Mouse (Mus musculus) liver, embryonic 13.5 days (tissue): ENCODE results near the gene Ankrd12. TPM values are rescaled to one million over a fixed set of nuclear protein-coding genes. Genes with fewer than 3 reads are reported as not detected.
A peak's percentile ranks its signal among the peaks of the same experiment; 100 is the strongest.
"Not testable (repeated sequence)": the region's sequence is repeated elsewhere in the genome, so short reads cannot be mapped to it uniquely, and the experiment has no call there.

Experiments used
- ATAC-seq: fragments of 200-750 bp; cut with Nextera tagmentation; 2 replicates; pipeline ENCODE4 v1.8.0; 2017; ENCODE audit warnings: low read depth, mild to moderate bottlenecking, moderate number of reproducible peaks, moderate library complexity
- DNase-seq: peaks from one replicate; pipeline ENCODE4 v3.0.0; 2022
- H3K27ac ChIP-seq: fragments of 300-500 bp; sonication (generic); 2 replicates; pipeline ENCODE4 v1.5.1; 2015; ENCODE audit warnings: moderate library complexity, mild to moderate bottlenecking, inconsistent platforms
- H3K27me3 ChIP-seq: fragments of 300-500 bp; sonication (generic); 2 replicates; pipeline ENCODE4 v1.6.1; 2015; ENCODE audit warnings: mild to moderate bottlenecking, inconsistent platforms
- H3K36me3 ChIP-seq: fragments of 300-500 bp; sonication (generic); 2 replicates; pipeline ENCODE4 v1.6.1; 2015; ENCODE audit warnings: mild to moderate bottlenecking, inconsistent platforms
- H3K4me1 ChIP-seq: fragments of 300-500 bp; sonication (generic); replicated peaks from 2 replicates; pipeline ENCODE4 v1.6.1; 2015; ENCODE audit warnings: inconsistent platforms
- H3K4me2 ChIP-seq: fragments of 300-500 bp; sonication (generic); 2 replicates; pipeline ENCODE4 v1.6.1; 2015; ENCODE audit warnings: inconsistent platforms, mild to moderate bottlenecking, moderate library complexity
- H3K4me3 ChIP-seq: fragments of 300-500 bp; sonication (generic); replicated peaks from 2 replicates; pipeline ENCODE4 v1.5.1; 2015; ENCODE audit warnings: mild to moderate bottlenecking, inconsistent platforms
- H3K9ac ChIP-seq: fragments of 300-500 bp; sonication (generic); 2 replicates; pipeline ENCODE4 v1.6.1; 2015; ENCODE audit warnings: mild to moderate bottlenecking, inconsistent platforms
- H3K9me3 ChIP-seq: fragments of 300-500 bp; sonication (generic); replicated peaks from 2 replicates; pipeline ENCODE4 v1.6.1; 2016; ENCODE audit warnings: inconsistent platforms
- WGBS: fragments of 180-500 bp; shearing (Covaris S2); methylation state at CpG from one replicate; pipeline ENCODE4 v1.1.7; 2015; ENCODE audit not compliant: insufficient replicate concordance; 5-methylcytosine and 5-hydroxymethylcytosine counted together
- polyA plus RNA-seq: library from polyadenylated mRNA; unstranded; fragments of >200 nt; fragmentation: Nextera tagmentation; extraction: Ambion mirVana; gene quantifications from 2 replicates; pipeline ENCODE4 v1.2.1, GENCODE M21; 2015

The Ankrd12 gene
- polyA plus RNA-seq, 1 experiment from 2014 or later = 6.1 TPM

DNA sequence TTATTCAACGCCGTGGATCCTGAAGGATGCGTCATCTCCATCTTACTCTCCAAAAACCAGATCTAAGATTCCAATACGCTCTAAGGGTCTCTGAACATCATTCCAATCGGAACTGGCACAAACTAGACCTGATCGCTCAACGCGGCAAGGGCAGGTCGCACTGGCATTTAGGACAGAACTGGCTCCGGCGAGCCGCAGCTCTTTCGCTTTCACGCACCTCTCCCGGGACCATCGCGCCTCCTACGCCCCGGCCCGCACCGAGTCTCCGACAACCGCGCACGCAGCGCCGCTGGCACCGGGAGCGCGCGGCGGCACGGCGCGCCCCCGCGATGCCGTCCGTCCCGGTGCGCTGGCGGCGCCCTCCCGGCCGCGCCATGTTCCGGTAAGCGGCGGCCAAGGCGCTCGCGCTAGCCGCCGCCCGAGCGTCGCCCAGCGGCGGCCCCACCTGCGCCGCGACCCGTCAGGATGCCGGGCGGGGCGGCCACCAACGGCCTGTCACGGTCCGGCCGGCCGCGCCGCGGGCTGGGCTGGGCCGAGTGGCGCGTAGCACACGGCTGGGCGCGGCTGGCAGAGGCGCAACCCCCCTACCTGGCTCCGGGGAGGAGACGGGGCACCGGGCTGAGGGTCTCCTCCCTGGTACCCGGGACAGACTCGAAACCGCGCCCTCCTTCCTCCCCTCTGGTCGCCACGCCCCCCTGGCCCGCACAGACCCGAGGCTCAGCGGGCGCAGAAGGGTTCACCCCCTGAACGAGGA, 538 bp downstream of the Ankrd12 start:
- Histone ChIP-seq H3K9ac (peak overlapping the region; percentile 87), H3K9me3 (no peaks in the 10 kb centered on the region), H3K36me3 (peaks cover 22% of the 10 kb centered on the region), H3K4me3 (peak overlapping the region; percentile 94), H3K27ac (peak overlapping the region; percentile 96), H3K4me2 (peak overlapping the region; percentile 95), H3K27me3 (no peaks in the 10 kb centered on the region), H3K4me1 (peaks cover 30% of the 10 kb centered on the region)
- under 1% methylated on average over 80 of the region's 95 CpGs for WGBS
- ATAC-seq (peak; percentile 81), DNase-seq (no peak)

DNA sequence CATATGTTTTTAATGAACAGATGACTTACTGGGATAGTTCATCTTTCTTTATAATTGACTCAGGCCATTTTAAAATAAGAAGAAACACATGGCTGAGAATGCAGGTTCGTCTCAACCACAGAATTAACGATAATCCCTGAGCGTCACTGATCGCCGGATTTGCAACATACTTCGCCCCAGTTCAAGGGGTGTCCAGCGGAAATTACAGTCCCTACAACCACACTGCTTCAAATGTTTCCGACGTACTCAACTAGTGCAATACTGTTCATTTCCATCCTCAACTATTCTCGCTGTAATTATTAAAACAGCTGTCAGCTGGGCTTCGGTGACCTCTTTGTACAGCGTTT, 1.1 kb downstream of the Ankrd12 start:
- Histone ChIP-seq H3K9ac (peak overlapping the region; percentile 87), H3K27me3 (no peaks in the 10 kb centered on the region), H3K4me3 (peak overlapping the region; percentile 94), H3K9me3 (no peaks in the 10 kb centered on the region), H3K27ac (peak overlapping the region; percentile 96), H3K4me2 (peak overlapping the region; percentile 95), H3K4me1 (peaks cover 30% of the 10 kb centered on the region), H3K36me3 (peaks cover 17% of the 10 kb centered on the region)
- ATAC-seq (no peak), DNase-seq (no peak)
- 10% methylated on average over 12 of the region's 12 CpGs for WGBS

GRCm38 (mm10) chr17:66073971-66074370, 2.9 kb downstream of the Ankrd12 start:
- Histone ChIP-seq H3K4me2 (no peak overlapping the region), H3K4me3 (no peak overlapping the region), H3K27me3 (no peaks in the 10 kb centered on the region), H3K9ac (no peak overlapping the region), H3K36me3 (peaks cover 2% of the 10 kb centered on the region; the same call in 1 of the 2 replicates), H3K9me3 (no peaks in the 10 kb centered on the region), H3K27ac (no peak overlapping the region), H3K4me1 (peaks cover 30% of the 10 kb centered on the region)
- 82% methylated on average over 7 of the region's 7 CpGs for WGBS
- ATAC-seq (no peak), DNase-seq (no peak)

GRCm38 (mm10) chr17:66069036-66069435, 7.9 kb downstream of the Ankrd12 start:
- DNase-seq, H3K36me3 ChIP-seq, H3K27ac ChIP-seq, ATAC-seq, H3K4me3 ChIP-seq, H3K4me1 ChIP-seq, H3K9ac ChIP-seq, H3K9me3 ChIP-seq, H3K27me3 ChIP-seq, H3K4me2 ChIP-seq: not testable (repeated sequence)
- 73% methylated on average over 2 of the region's 2 CpGs for WGBS

- H3K27ac ChIP-seq = no peak overlapping the region
- no peak for ATAC-seq
- DNase-seq = no peak
- H3K27me3 ChIP-seq = no peaks in the 10 kb centered on the region
- no peaks in the 10 kb centered on the region for H3K4me1 ChIP-seq
- H3K4me2 ChIP-seq = no peak overlapping the region
- no peaks in the 10 kb centered on the region for H3K36me3 ChIP-seq
- H3K4me3 ChIP-seq = no peak overlapping the region
- no peaks in the 10 kb centered on the region for H3K9me3 ChIP-seq
- no peak overlapping the region for H3K9ac ChIP-seq
- 71% methylated on average over 4 of the region's 4 CpGs for WGBS
Observed at GRCm38 (mm10) chr17:66065115-66065514, 11.8 kb downstream of the Ankrd12 start.

DNA sequence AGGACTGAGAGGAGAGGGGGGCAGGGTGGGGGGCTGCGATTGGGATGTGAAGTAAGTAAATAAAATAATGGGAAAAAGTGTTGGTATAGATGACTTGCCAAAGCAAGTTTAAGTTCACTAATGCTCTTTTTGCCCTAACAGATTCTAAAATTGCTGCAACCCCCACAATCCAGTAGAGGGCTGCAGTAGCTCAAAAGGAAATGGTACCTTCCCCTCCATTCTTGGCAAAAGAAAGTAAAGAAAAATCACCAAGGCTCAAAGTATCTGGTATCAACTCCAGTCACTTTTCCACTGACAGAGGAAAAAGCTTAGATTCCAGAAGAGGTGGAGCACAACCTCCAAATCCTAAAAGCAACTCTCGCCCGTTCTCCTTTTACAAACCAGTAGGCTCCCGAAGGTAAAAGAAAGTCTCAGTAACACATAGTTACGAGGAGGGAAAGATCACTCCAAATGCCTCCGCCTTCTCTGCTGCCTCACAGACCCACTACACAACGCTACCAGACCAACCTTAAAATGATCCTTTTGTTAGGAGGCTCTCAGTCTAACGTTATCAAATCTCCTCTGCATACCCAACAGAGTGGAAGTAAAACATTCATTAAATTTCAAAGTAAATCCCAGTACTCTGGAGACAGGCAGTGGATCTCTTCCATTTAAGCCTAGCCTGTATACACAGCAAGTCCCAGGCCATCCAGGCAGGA, 15.5 kb downstream of the Ankrd12 start:
- Histone ChIP-seq H3K27ac (no peak overlapping the region), H3K9me3 (no peaks in the 10 kb centered on the region), H3K4me2 (no peak overlapping the region), H3K36me3 (no peaks in the 10 kb centered on the region), H3K4me3 (no peak overlapping the region), H3K27me3 (no peaks in the 10 kb centered on the region), H3K9ac (no peak overlapping the region), H3K4me1 (no peaks in the 10 kb centered on the region)
- DNase-seq = no peak
- ATAC-seq = no peak
- WGBS = 69% methylated on average over 8 of the region's 8 CpGs

GRCm38 (mm10) chr17:66058160-66058559, 18.7 kb downstream of the Ankrd12 start:
- H3K27me3 ChIP-seq = no peaks in the 10 kb centered on the region
- H3K36me3 ChIP-seq = no peaks in the 10 kb centered on the region
- H3K4me2 ChIP-seq = no peak overlapping the region
- no peak overlapping the region for H3K9ac ChIP-seq
- ATAC-seq (no peak), DNase-seq (no peak)
- no peaks in the 10 kb centered on the region for H3K9me3 ChIP-seq
- H3K27ac ChIP-seq = no peak overlapping the region
- H3K4me1 ChIP-seq = no peaks in the 10 kb centered on the region
- H3K4me3 ChIP-seq = no peak overlapping the region
- WGBS = 76% methylated on average over 4 of the region's 4 CpGs

DNA sequence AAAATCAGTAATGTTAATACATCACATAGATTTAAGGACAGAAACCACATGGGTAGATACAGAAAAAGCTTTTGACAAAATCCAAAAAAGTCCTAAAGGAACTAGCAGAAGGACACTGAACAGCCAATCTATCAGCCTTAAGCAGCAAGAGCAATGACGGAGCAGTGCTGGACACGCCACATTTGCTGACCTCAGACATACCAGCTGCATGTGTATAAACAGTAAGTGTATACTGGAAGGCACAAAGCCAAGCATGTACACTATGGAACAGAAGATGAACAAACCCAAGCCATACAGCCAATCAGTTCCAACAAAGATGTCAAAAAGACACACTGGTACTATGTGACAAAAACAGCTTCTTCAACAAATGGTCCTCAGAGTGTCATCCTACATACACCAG, 19.7 kb downstream of the Ankrd12 start:
- H3K36me3 ChIP-seq = no peaks in the 10 kb centered on the region
- H3K4me2 ChIP-seq = no peak overlapping the region
- no peak overlapping the region for H3K27ac ChIP-seq
- H3K27me3 ChIP-seq = no peaks in the 10 kb centered on the region
- no peak for DNase-seq
- H3K9ac ChIP-seq = no peak overlapping the region
- no peak overlapping the region for H3K4me3 ChIP-seq
- no peak for ATAC-seq
- no peaks in the 10 kb centered on the region for H3K4me1 ChIP-seq
- 79% methylated on average over 2 of the region's 2 CpGs for whole genome bisulfite sequencing
- H3K9me3 ChIP-seq = no peaks in the 10 kb centered on the region

GRCm38 (mm10) chr17:66053349-66053748, 23.5 kb downstream of the Ankrd12 start:
- Histone ChIP-seq H3K27me3 (no peaks in the 10 kb centered on the region), H3K9ac (no peak overlapping the region), H3K9me3 (no peaks in the 10 kb centered on the region), H3K36me3 (no peaks in the 10 kb centered on the region), H3K4me2 (no peak overlapping the region), H3K27ac (no peak overlapping the region), H3K4me3 (no peak overlapping the region), H3K4me1 (0 out of 2 replicates have a peak, but pooled peaks cover 3% of the 10 kb centered on the region)
- ATAC-seq (no peak), DNase-seq (no peak)
- 59% methylated on average over 4 of the region's 4 CpGs for WGBS

DNA sequence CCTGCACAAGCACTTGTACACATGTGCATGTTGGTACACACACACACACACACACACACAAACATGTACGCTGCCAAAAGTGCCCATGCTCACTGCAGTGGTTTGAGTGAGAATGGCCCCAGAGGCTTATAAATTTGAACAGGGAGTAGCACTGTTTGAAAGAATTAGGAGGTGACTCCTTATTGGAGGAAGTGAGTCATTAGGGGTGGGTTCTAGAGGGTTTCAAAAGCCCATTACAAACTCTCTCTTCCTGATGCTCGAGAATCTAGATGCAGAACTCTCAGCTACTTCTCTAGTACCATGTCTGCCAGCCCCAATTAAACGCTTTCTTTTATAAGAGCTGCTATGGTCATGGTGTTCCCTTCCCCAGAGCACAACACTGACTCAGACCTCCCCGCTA, 28.1 kb downstream of the Ankrd12 start:
- WGBS = 69% methylated on average over 4 of the region's 4 CpGs
- no peaks in the 10 kb centered on the region for H3K27me3 ChIP-seq
- H3K9ac ChIP-seq = no peak overlapping the region
- no peak overlapping the region for H3K27ac ChIP-seq
- H3K4me2 ChIP-seq = no peak overlapping the region
- 0 out of 2 replicates have a peak, but pooled peaks cover 5% of the 10 kb centered on the region for H3K4me1 ChIP-seq
- no peak overlapping the region for H3K4me3 ChIP-seq
- H3K36me3 ChIP-seq = no peaks in the 10 kb centered on the region
- ATAC-seq (no peak), DNase-seq (no peak)
- H3K9me3 ChIP-seq = no peaks in the 10 kb centered on the region

GRCm38 (mm10) chr17:66048199-66048598, 28.7 kb downstream of the Ankrd12 start:
- WGBS = 53% methylated on average over 5 of the region's 5 CpGs
- DNase-seq (no peak), ATAC-seq (no peak)
- H3K36me3 ChIP-seq = no peaks in the 10 kb centered on the region
- no peak overlapping the region for H3K9ac ChIP-seq
- 0 out of 2 replicates have a peak, but pooled peaks cover 5% of the 10 kb centered on the region for H3K4me1 ChIP-seq
- no peak overlapping the region for H3K4me3 ChIP-seq
- H3K27ac ChIP-seq = no peak overlapping the region
- H3K4me2 ChIP-seq = no peak overlapping the region
- no peaks in the 10 kb centered on the region for H3K9me3 ChIP-seq
- H3K27me3 ChIP-seq = no peaks in the 10 kb centered on the region

- not testable (repeated sequence) for H3K4me1 ChIP-seq, ATAC-seq, H3K9ac ChIP-seq, H3K27ac ChIP-seq, H3K36me3 ChIP-seq, H3K4me2 ChIP-seq, H3K27me3 ChIP-seq, DNase-seq, H3K4me3 ChIP-seq, H3K9me3 ChIP-seq
- WGBS = 65% methylated on average over 4 of the region's 4 CpGs
Observed at GRCm38 (mm10) chr17:66043679-66044078, 33.2 kb downstream of the Ankrd12 start.
